Mouse (Mus musculus): ENCODE results near the gene Galnt4. TPM values are rescaled to one million over a fixed set of nuclear protein-coding genes. Genes with fewer than 3 reads are reported as not detected.

Galnt4 gene
- polyA plus RNA-seq, 1 experiment from 2014 or later = 13.2 TPM

Other genes with a start within 250 kb of the Galnt4 start
- 164 and 182 TPM in 2 replicates for gene Atp2b1, start 193.8 kb upstream of the Galnt4 start, polyA plus RNA-seq (2015; fragmentation: Nextera tagmentation; extraction: Ambion mirVana)
- gene Poc1b, start 1.1 kb upstream of the Galnt4 start, polyA plus RNA-seq (2015; fragmentation: Nextera tagmentation; extraction: Ambion mirVana) = 20.6 and 23.9 TPM in 2 replicates
- not detected in 2 replicates for gene Phxr2, start 18.2 kb downstream of the Galnt4 start, polyA plus RNA-seq (2015; fragmentation: Nextera tagmentation; extraction: Ambion mirVana)
- 87.9 and 95.9 TPM in 2 replicates for gene Dusp6, start 155.1 kb downstream of the Galnt4 start, polyA plus RNA-seq (2015; fragmentation: Nextera tagmentation; extraction: Ambion mirVana)